Mouse (Mus musculus) bone marrow, adult 2 months (tissue): ENCODE results near the gene Upp2.

Experiments used
- CTCF ChIP-seq: fragments of 200-500 bp; IDR thresholded peaks from 2 replicates; pipeline ENCODE4 v1.5.1; 2011; ENCODE audit warnings: low read length, control low read depth; ENCODE audit not compliant: control insufficient read depth, insufficient read depth
- POLR2A ChIP-seq: fragments of 200-500 bp; IDR thresholded peaks from 2 replicates; pipeline ENCODE4 v1.6.1; 2011; ENCODE audit warnings: low read depth, mild to moderate bottlenecking, control low read depth, low read length, borderline replicate concordance; ENCODE audit not compliant: control insufficient read depth

GRCm38 (mm10) chr2:58669114-58669513 lies 102.0 kb downstream of the Upp2 start:
- no peak for TF ChIP-seq CTCF
- no peak for TF ChIP-seq POLR2A
